Mouse (Mus musculus) liver, embryonic 14.5 days (tissue): ENCODE measurements around the gene Rsph3a. TPM values are rescaled to one million over a fixed set of nuclear protein-coding genes. Genes with fewer than 3 reads are reported as not detected.

ENCODE experiments used
- ATAC-seq: fragments of 200-750 bp; cut with Nextera tagmentation; 2 replicates; pipeline ENCODE4 v1.8.0; 2017; ENCODE audit warnings: moderate number of reproducible peaks, mild to moderate bottlenecking, moderate library complexity; ENCODE audit not compliant: insufficient read depth
- DNase-seq, 3 experiments: peaks; one replicate each; pipeline ENCODE4 v3.0.0-alpha.2; 2012 to 2013; ENCODE audit warnings: low read depth in 3 of 3, low spot score in 3 of 3
- H3K27ac ChIP-seq: fragments of 300-500 bp; sonication (generic); 2 replicates; pipeline ENCODE4 v1.5.1; 2014; ENCODE audit warnings: moderate library complexity, mild to moderate bottlenecking, control low read depth, inconsistent platforms
- H3K27me3 ChIP-seq: fragments of 300-500 bp; sonication (generic); 2 replicates; pipeline ENCODE4 v1.6.1; 2014; ENCODE audit warnings: mild to moderate bottlenecking, low read length, moderate library complexity; ENCODE audit not compliant: control insufficient read depth, insufficient read depth
- H3K36me3 ChIP-seq: fragments of 300-500 bp; sonication (generic); replicated peaks from 2 replicates; pipeline ENCODE4 v1.6.1; 2014; ENCODE audit warnings: low read depth; ENCODE audit not compliant: control insufficient read depth, insufficient read depth
- H3K4me1 ChIP-seq, 2 experiments: fragments of 200-500 bp in 1 of 2; fragments of 300-500 bp in 1 of 2; sonication (generic) in 1 of 2; replicated peaks; 2 replicates each; pipeline ENCODE4 v1.6.1; 2012 to 2014; ENCODE audit warnings: antibody characterized with exemption in 1 of 2, inconsistent platforms in 1 of 2, low read length in 1 of 2; ENCODE audit not compliant: control insufficient read depth in 2 of 2, insufficient read depth in 2 of 2
- H3K4me2 ChIP-seq: fragments of 300-500 bp; sonication (generic); 2 replicates; pipeline ENCODE4 v1.6.1; 2014; ENCODE audit warnings: low read depth, mild to moderate bottlenecking, control low read depth, moderate library complexity
- H3K4me3 ChIP-seq, 2 experiments: fragments of 200-500 bp in 1 of 2; fragments of 300-500 bp in 1 of 2; sonication (generic) in 1 of 2; 2 replicates each; pipeline ENCODE4 v1.5.1; 2012 to 2014; ENCODE audit warnings: low read depth in 2 of 2, low read length in 2 of 2, mild to moderate bottlenecking in 2 of 2, control low read depth in 1 of 2, inconsistent platforms in 1 of 2, moderate library complexity in 1 of 2; ENCODE audit not compliant: insufficient read depth in 1 of 2
- H3K9ac ChIP-seq: fragments of 300-500 bp; sonication (generic); replicated peaks from 2 replicates; pipeline ENCODE4 v1.6.1; 2014; ENCODE audit warnings: mild to moderate bottlenecking, control low read depth, moderate library complexity
- H3K9me3 ChIP-seq: fragments of 300-500 bp; sonication (generic); 2 replicates; pipeline ENCODE4 v1.6.1; 2016; ENCODE audit warnings: low read length, mixed read lengths; ENCODE audit not compliant: control insufficient read depth
- CTCF ChIP-seq: IDR thresholded peaks from 2 replicates; pipeline ENCODE4 v1.5.1; 2016; ENCODE audit warnings: antibody characterized with exemption, low read depth, control low read depth
- EP300 ChIP-seq: IDR thresholded peaks from 2 replicates; pipeline ENCODE4 v1.6.1; 2016; ENCODE audit warnings: antibody characterized with exemption, low read depth
- WGBS: fragments of 180-500 bp; shearing (Covaris S2); extraction: QIAGEN DNeasy Blood & Tissue Kit; methylation state at CpG from one replicate; pipeline ENCODE4 v1.1.7; 2014; ENCODE audit not compliant: insufficient replicate concordance; 5-methylcytosine and 5-hydroxymethylcytosine counted together
- polyA plus RNA-seq, 2 experiments: library from polyadenylated mRNA; depleted of rRNA in 1 of 2; stranded (reverse) in 1 of 2; unstranded in 1 of 2; fragments of >200 nt; fragmentation: Nextera tagmentation in 1 of 2; extraction: Ambion mirVana in 1 of 2; gene quantifications; 2 replicates each; pipeline versions ENCODE4 v1.2.1 to v1.2.3; 2012 to 2014

Gene Rsph3a
- polyA plus RNA-seq, 2 experiments = 14.3 to 17.2 TPM

GRCm38 (mm10) chr17:7914596-7915227 is 30.7 kb upstream of the Rsph3a start:
- Histone ChIP-seq H3K4me2 (no peak overlapping the region), H3K36me3 (no peaks in the 10 kb centered on the region), H3K27me3 (no peaks in the 10 kb centered on the region), H3K9me3 (no peaks in the 10 kb centered on the region), H3K4me3 (no peak overlapping the region), H3K4me1 (no peaks in the 10 kb centered on the region; a peak in 2 of 4 replicates), H3K27ac (no peak overlapping the region), H3K9ac (no peak overlapping the region)
- ATAC-seq = no peak
- no peak for TF ChIP-seq CTCF
- TF ChIP-seq EP300 = no peak
- WGBS = 8% methylated on average over 2 of the region's 2 CpGs
- no peak for DNase-seq

GRCm38 (mm10) chr17:7915791-7916190 is 29.6 kb upstream of the Rsph3a start:
- no peak overlapping the region for H3K4me3 ChIP-seq
- WGBS = 62% methylated on average over 9 of the region's 9 CpGs
- no peak overlapping the region for H3K9ac ChIP-seq
- H3K27ac ChIP-seq = no peak overlapping the region
- H3K4me1 ChIP-seq = no peaks in the 10 kb centered on the region; a peak in 2 of 4 replicates
- H3K4me2 ChIP-seq = no peak overlapping the region
- TF ChIP-seq CTCF (no peak), EP300 (no peak)
- no peaks in the 10 kb centered on the region for H3K36me3 ChIP-seq
- H3K9me3 ChIP-seq = no peaks in the 10 kb centered on the region
- ATAC-seq = no peak
- no peaks in the 10 kb centered on the region for H3K27me3 ChIP-seq
- DNase-seq = no peak

- Histone ChIP-seq H3K36me3 (no peaks in the 10 kb centered on the region), H3K9me3 (no peaks in the 10 kb centered on the region), H3K4me3 (no peak overlapping the region), H3K4me2 (no peak overlapping the region), H3K9ac (no peak overlapping the region), H3K27ac (no peak overlapping the region), H3K27me3 (no peaks in the 10 kb centered on the region), H3K4me1 (no peaks in the 10 kb centered on the region; a peak in 2 of 4 replicates)
- ATAC-seq (no peak), DNase-seq (peak in 1 of 3 experiments; percentile 19)
- TF ChIP-seq EP300 (no peak), CTCF (no peak)
- 36% methylated on average over 12 of the region's 12 CpGs for WGBS
Measured at GRCm38 (mm10) chr17:7916782-7917574, 28.4 kb upstream of the Rsph3a start.

GRCm38 (mm10) chr17:7918355-7918754 is 27.1 kb upstream of the Rsph3a start:
- H3K9ac ChIP-seq = no peak overlapping the region
- DNase-seq = no peak
- no peaks in the 10 kb centered on the region for H3K36me3 ChIP-seq
- no peak for ATAC-seq
- no peaks in the 10 kb centered on the region for H3K27me3 ChIP-seq
- 57% methylated on average over 2 of the region's 2 CpGs for WGBS
- H3K4me1 ChIP-seq = no peaks in the 10 kb centered on the region; a peak in 2 of 4 replicates
- H3K9me3 ChIP-seq = no peaks in the 10 kb centered on the region
- no peak overlapping the region for H3K27ac ChIP-seq
- H3K4me2 ChIP-seq = no peak overlapping the region
- TF ChIP-seq CTCF (no peak), EP300 (no peak)
- no peak overlapping the region for H3K4me3 ChIP-seq

- Histone ChIP-seq H3K36me3 (no peaks in the 10 kb centered on the region), H3K27me3 (no peaks in the 10 kb centered on the region), H3K4me2 (no peak overlapping the region), H3K4me3 (no peak overlapping the region), H3K4me1 (no peaks in the 10 kb centered on the region; a peak in 2 of 4 replicates), H3K9ac (no peak overlapping the region), H3K27ac (no peak overlapping the region), H3K9me3 (no peaks in the 10 kb centered on the region)
- WGBS = 47% methylated on average over 2 of the region's 2 CpGs
- ATAC-seq (no peak), DNase-seq (no peak)
- TF ChIP-seq EP300 (no peak), CTCF (no peak)
Measured at GRCm38 (mm10) chr17:7919209-7919608, 26.2 kb upstream of the Rsph3a start.
